Mouse (Mus musculus) heart, postnatal 0 days (tissue): ENCODE data around the gene Fgfr2.

Source experiments
- CTCF ChIP-seq: IDR thresholded peaks from 2 replicates; pipeline ENCODE4 v1.5.1; 2016; ENCODE audit warnings: antibody characterized with exemption, control low read depth, low read depth
- EP300 ChIP-seq: IDR thresholded peaks from 2 replicates; pipeline ENCODE4 v1.6.1; 2016; ENCODE audit warnings: antibody characterized with exemption, low read depth

DNA sequence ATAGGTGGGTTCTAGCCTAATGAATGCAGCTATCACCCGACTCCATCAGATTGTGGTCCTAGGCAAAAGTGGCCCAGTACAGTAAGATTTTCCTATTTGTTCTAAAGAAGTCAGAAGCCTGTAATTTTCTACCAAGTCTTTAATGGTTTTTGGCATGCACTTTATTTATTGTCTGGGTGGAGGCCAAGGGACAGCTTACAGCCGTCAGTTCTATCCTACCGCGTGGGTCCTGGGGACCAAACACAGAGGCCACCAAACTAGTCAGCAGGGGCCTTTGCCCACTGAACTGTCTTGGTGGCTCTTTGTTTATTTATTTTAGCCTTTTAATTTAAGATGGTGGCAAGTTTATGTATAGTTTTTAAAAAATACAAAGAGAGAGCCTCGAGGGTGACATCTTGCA is 2544.5 kb downstream of the Fgfr2 start:
- TF ChIP-seq CTCF (no peak), EP300 (no peak)
